Mouse (Mus musculus) stomach, postnatal 0 days (tissue): ENCODE measurements around the gene Angpt4. TPM values are rescaled to one million over a fixed set of nuclear protein-coding genes. Genes with fewer than 3 reads are reported as not detected.

Source experiments
- ATAC-seq: fragments of 200-750 bp; cut with Nextera tagmentation; 2 replicates; pipeline ENCODE4 v1.8.0; 2017; ENCODE audit not compliant: low FRiP score, low TSS enrichment
- DNase-seq: peaks from one replicate; pipeline ENCODE4 v3.0.0-alpha.2; 2016; ENCODE audit warnings: low spot score
- H3K27ac ChIP-seq: fragments of 300-500 bp; sonication (generic); replicated peaks from 2 replicates; pipeline ENCODE4 v1.5.1; 2014; ENCODE audit warnings: mild to moderate bottlenecking, control low read depth
- H3K27me3 ChIP-seq: fragments of 300-500 bp; sonication (generic); 2 replicates; pipeline ENCODE4 v1.6.1; 2014; ENCODE audit warnings: low read length; ENCODE audit not compliant: control insufficient read depth, insufficient read depth
- H3K36me3 ChIP-seq: fragments of 300-500 bp; sonication (generic); 2 replicates; pipeline ENCODE4 v1.6.1; 2014; ENCODE audit warnings: low read length, mixed read lengths; ENCODE audit not compliant: control insufficient read depth, insufficient read depth
- H3K4me1 ChIP-seq: fragments of 300-500 bp; sonication (generic); replicated peaks from 2 replicates; pipeline ENCODE4 v1.6.1; 2014; ENCODE audit warnings: antibody characterized with exemption; ENCODE audit not compliant: control insufficient read depth, insufficient read depth
- H3K4me2 ChIP-seq: fragments of 300-500 bp; sonication (generic); replicated peaks from 2 replicates; pipeline ENCODE4 v1.6.1; 2014; ENCODE audit warnings: low read depth, mild to moderate bottlenecking, control low read depth, moderate library complexity
- H3K4me3 ChIP-seq: fragments of 300-500 bp; sonication (generic); 2 replicates; pipeline ENCODE4 v1.5.1; 2014; ENCODE audit warnings: low read depth, low read length, control low read depth
- H3K9ac ChIP-seq: fragments of 300-500 bp; sonication (generic); 2 replicates; pipeline ENCODE4 v1.6.1; 2014; ENCODE audit warnings: mild to moderate bottlenecking, low read length, control low read depth, mixed read lengths
- H3K9me3 ChIP-seq: fragments of 300-500 bp; sonication (generic); 2 replicates; pipeline ENCODE4 v1.6.1; 2016; ENCODE audit warnings: low read length; ENCODE audit not compliant: control insufficient read depth
- CTCF ChIP-seq: IDR thresholded peaks from 2 replicates; pipeline ENCODE4 v1.5.1; 2016; ENCODE audit warnings: antibody characterized with exemption, low read depth, mild to moderate bottlenecking, moderate library complexity
- EP300 ChIP-seq: optimal IDR thresholded peaks from 2 replicates; pipeline ENCODE3; 2016; ENCODE audit warnings: antibody characterized with exemption
- WGBS: fragments of 180-500 bp; shearing (Covaris S2); extraction: QIAGEN DNeasy Blood & Tissue Kit; methylation state at CpG from one replicate; pipeline ENCODE4 v1.1.7; 2014; 5-methylcytosine and 5-hydroxymethylcytosine counted together
- polyA plus RNA-seq: library from polyadenylated mRNA; unstranded; fragments of >200 nt; fragmentation: Nextera tagmentation; extraction: Ambion mirVana; gene quantifications from 2 replicates; pipeline ENCODE4 v1.2.1, GENCODE M21; 2015

Angpt4 gene
- polyA plus RNA-seq, 1 experiment from 2014 or later, result 0.42 TPM

GRCm38 (mm10) chr2:151967176-151967750 is 56.3 kb downstream of the Angpt4 start:
- DNase-seq, result no peak
- Histone ChIP-seq H3K27me3 (no peaks in the 10 kb centered on the region), H3K4me1 (peaks cover 10% of the 10 kb centered on the region; the same call in 1 of the 2 replicates), H3K9ac (no peak overlapping the region), H3K4me3 (no peak overlapping the region), H3K4me2 (no peak overlapping the region), H3K36me3 (peaks cover 8% of the 10 kb centered on the region; the same call in 1 of the 2 replicates), H3K27ac (no peak overlapping the region), H3K9me3 (no peaks in the 10 kb centered on the region)
- no peak for TF ChIP-seq CTCF
- no peak for TF ChIP-seq EP300
- ATAC-seq, result no peak
- 41% methylated on average over 9 of the region's 9 CpGs for WGBS

GRCm38 (mm10) chr2:151967792-151968191 is 56.8 kb downstream of the Angpt4 start:
- TF ChIP-seq EP300 (no peak), CTCF (no peak)
- ATAC-seq (no peak), DNase-seq (no peak)
- Histone ChIP-seq H3K9me3 (no peaks in the 10 kb centered on the region), H3K9ac (no peak overlapping the region), H3K36me3 (peaks cover 8% of the 10 kb centered on the region; the same call in 1 of the 2 replicates), H3K27ac (no peak overlapping the region), H3K27me3 (no peaks in the 10 kb centered on the region), H3K4me1 (peaks cover 10% of the 10 kb centered on the region; the same call in 1 of the 2 replicates), H3K4me2 (no peak overlapping the region), H3K4me3 (no peak overlapping the region)
- WGBS, result 77% methylated on average over 2 of the region's 2 CpGs

- no peak for TF ChIP-seq EP300
- no peak for TF ChIP-seq CTCF
- peaks cover 10% of the 10 kb centered on the region for H3K4me1 ChIP-seq
- H3K36me3 ChIP-seq, result peaks cover 8% of the 10 kb centered on the region; the same call in 1 of the 2 replicates
- H3K27me3 ChIP-seq, result no peaks in the 10 kb centered on the region
- WGBS, result 79% methylated on average over 8 of the region's 8 CpGs
- DNase-seq, result no peak
- ATAC-seq, result no peak
- H3K4me2 ChIP-seq, result no peak overlapping the region
- H3K9me3 ChIP-seq, result no peaks in the 10 kb centered on the region
- H3K9ac ChIP-seq, result no peak overlapping the region
- no peak overlapping the region for H3K27ac ChIP-seq
- H3K4me3 ChIP-seq, result no peak overlapping the region
Measured at GRCm38 (mm10) chr2:151968451-151968850, 57.4 kb downstream of the Angpt4 start.

GRCm38 (mm10) chr2:151968986-151969385 is 58.0 kb downstream of the Angpt4 start:
- WGBS, result 91% methylated on average over 7 of the region's 7 CpGs
- Histone ChIP-seq H3K9ac (no peak overlapping the region), H3K4me3 (no peak overlapping the region), H3K36me3 (peaks cover 8% of the 10 kb centered on the region; the same call in 1 of the 2 replicates), H3K4me1 (peaks cover 8% of the 10 kb centered on the region), H3K27me3 (no peaks in the 10 kb centered on the region), H3K4me2 (no peak overlapping the region), H3K9me3 (no peaks in the 10 kb centered on the region), H3K27ac (no peak overlapping the region)
- DNase-seq (no peak), ATAC-seq (no peak)
- TF ChIP-seq CTCF (no peak), EP300 (no peak)

- Histone ChIP-seq H3K9ac (no peak overlapping the region), H3K4me2 (no peak overlapping the region), H3K9me3 (no peaks in the 10 kb centered on the region), H3K4me1 (peaks cover 8% of the 10 kb centered on the region), H3K27me3 (no peaks in the 10 kb centered on the region), H3K4me3 (no peak overlapping the region), H3K27ac (no peak overlapping the region), H3K36me3 (peaks cover 8% of the 10 kb centered on the region; the same call in 1 of the 2 replicates)
- no peak for DNase-seq
- no peak for ATAC-seq
- TF ChIP-seq EP300 (no peak), CTCF (no peak)
- 87% methylated on average over 6 of the region's 6 CpGs for WGBS
Measured at GRCm38 (mm10) chr2:151969396-151969795, 58.4 kb downstream of the Angpt4 start.
